Mouse (Mus musculus): ENCODE results near the gene Ramp3. TPM values are rescaled to one million over a fixed set of nuclear protein-coding genes. Genes with fewer than 3 reads are reported as not detected.

Gene Ramp3
- polyA plus RNA-seq, 1 experiment from 2014 or later, result 7.0 TPM

- no peak for ATAC-seq (ENCODE audit: insufficient read depth, low FRiP score, low read depth)
- H3K4me1 ChIP-seq, result no peaks in the 10 kb centered on the region
- H3K27me3 ChIP-seq (replicated peaks), result no peaks in the 10 kb centered on the region
- no peak overlapping the region for H3K4me2 ChIP-seq
- H3K27ac ChIP-seq, result no peak overlapping the region
- no peaks in the 10 kb centered on the region for H3K9me3 ChIP-seq
- H3K36me3 ChIP-seq, result no peaks in the 10 kb centered on the region
- H3K4me3 ChIP-seq (replicated peaks), result no peak overlapping the region
- H3K9ac ChIP-seq, result no peak overlapping the region
- WGBS, result 76% methylated on average over 9 of the region's 9 CpGs
These were observed 16.4 kb downstream of the Ramp3 start for GRCm38 (mm10) chr11:6674701-6675100.

DNA sequence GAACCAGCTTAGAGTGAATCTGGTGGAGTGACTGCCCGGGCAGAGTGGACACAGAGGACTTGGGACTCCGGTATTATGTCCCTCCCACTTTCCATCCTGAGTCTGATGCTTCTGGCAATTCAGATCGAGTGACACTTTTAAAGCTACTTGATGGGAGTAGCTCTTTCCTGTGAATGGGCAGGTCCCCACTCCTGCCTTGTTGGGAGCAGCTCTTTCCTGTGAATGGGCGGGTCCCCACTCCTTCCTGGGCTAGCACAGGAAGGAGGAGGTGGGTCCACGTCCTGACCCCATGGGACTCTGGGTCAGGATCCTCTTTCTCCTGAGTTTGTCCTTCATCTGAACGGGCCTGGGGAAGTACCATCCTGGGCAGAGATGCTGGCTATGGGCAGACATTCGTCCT lies 17.1 kb downstream of the Ramp3 start:
- Histone ChIP-seq H3K9ac (no peak overlapping the region), H3K27ac (no peak overlapping the region), H3K4me2 (no peak overlapping the region), H3K4me1 (no peaks in the 10 kb centered on the region), H3K4me3 (replicated peaks) (no peak overlapping the region), H3K9me3 (no peaks in the 10 kb centered on the region), H3K27me3 (replicated peaks) (no peaks in the 10 kb centered on the region), H3K36me3 (no peaks in the 10 kb centered on the region)
- no peak for ATAC-seq (ENCODE audit: insufficient read depth, low FRiP score, low read depth)
- WGBS, result 63% methylated on average over 7 of the region's 7 CpGs

GRCm38 (mm10) chr11:6676641-6677040 lies 18.3 kb downstream of the Ramp3 start:
- Histone ChIP-seq H3K4me2 (no peak overlapping the region), H3K9me3 (no peaks in the 10 kb centered on the region), H3K36me3 (no peaks in the 10 kb centered on the region), H3K27ac (no peak overlapping the region), H3K4me3 (replicated peaks) (no peak overlapping the region), H3K27me3 (replicated peaks) (no peaks in the 10 kb centered on the region), H3K9ac (no peak overlapping the region), H3K4me1 (no peaks in the 10 kb centered on the region)
- no peak for ATAC-seq (ENCODE audit: insufficient read depth, low FRiP score, low read depth)
- WGBS, result 81% methylated on average over 9 of the region's 9 CpGs

DNA sequence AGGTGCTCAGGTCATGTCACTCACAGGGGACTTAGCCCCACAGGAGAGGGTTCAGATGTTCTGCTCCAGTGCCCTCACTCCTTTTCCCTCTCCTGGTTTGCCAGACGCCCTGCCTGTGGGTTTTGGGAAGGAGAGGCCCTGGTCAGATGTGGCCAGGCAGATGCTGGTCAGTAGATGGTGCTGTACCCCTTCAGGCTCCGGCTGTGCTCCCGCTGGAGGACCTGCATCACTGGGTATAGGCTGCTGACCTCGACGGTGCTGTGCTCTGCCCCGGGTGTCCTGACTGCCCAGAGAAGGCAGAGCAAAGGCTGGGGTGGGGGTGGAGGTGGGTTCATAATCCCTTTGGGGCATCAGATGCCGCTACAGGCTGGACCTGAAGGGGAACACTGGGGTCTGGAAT lies 19.2 kb downstream of the Ramp3 start:
- Histone ChIP-seq H3K36me3 (no peaks in the 10 kb centered on the region), H3K27me3 (replicated peaks) (no peaks in the 10 kb centered on the region), H3K9me3 (no peaks in the 10 kb centered on the region), H3K4me3 (replicated peaks) (no peak overlapping the region), H3K4me1 (no peaks in the 10 kb centered on the region), H3K9ac (no peak overlapping the region), H3K27ac (no peak overlapping the region), H3K4me2 (no peak overlapping the region)
- no peak for ATAC-seq (ENCODE audit: insufficient read depth, low FRiP score, low read depth)
- 39% methylated on average over 7 of the region's 7 CpGs for WGBS

- Histone ChIP-seq H3K27ac (peak overlapping the region; percentile 54; the same call in 1 of the 2 replicates), H3K9ac (no peak overlapping the region), H3K36me3 (no peaks in the 10 kb centered on the region), H3K9me3 (no peaks in the 10 kb centered on the region), H3K4me3 (replicated peaks) (no peak overlapping the region), H3K4me1 (no peaks in the 10 kb centered on the region), H3K4me2 (peak overlapping the region; percentile 30), H3K27me3 (replicated peaks) (no peaks in the 10 kb centered on the region)
- 56% methylated on average over 17 of the region's 17 CpGs for WGBS
- ATAC-seq (ENCODE audit: insufficient read depth, low FRiP score, low read depth), result peak; percentile 21; the same call in 1 of the 2 replicates
These were observed 21.5 kb downstream of the Ramp3 start for GRCm38 (mm10) chr11:6679694-6680396.

GRCm38 (mm10) chr11:6680397-6680818 lies 22.1 kb downstream of the Ramp3 start:
- Histone ChIP-seq H3K9ac (no peak overlapping the region), H3K27me3 (replicated peaks) (no peaks in the 10 kb centered on the region), H3K27ac (peak overlapping the region; percentile 54; the same call in 1 of the 2 replicates), H3K4me1 (no peaks in the 10 kb centered on the region), H3K4me2 (peak overlapping the region; percentile 30), H3K36me3 (no peaks in the 10 kb centered on the region), H3K9me3 (no peaks in the 10 kb centered on the region), H3K4me3 (replicated peaks) (no peak overlapping the region)
- peak; percentile 64; the same call in 1 of the 2 replicates for ATAC-seq (ENCODE audit: insufficient read depth, low FRiP score, low read depth)
- 12% methylated on average over 10 of the region's 10 CpGs for WGBS

GRCm38 (mm10) chr11:6684741-6685140 lies 26.4 kb downstream of the Ramp3 start:
- Histone ChIP-seq H3K9me3 (no peaks in the 10 kb centered on the region), H3K27me3 (replicated peaks) (no peaks in the 10 kb centered on the region), H3K4me1 (no peaks in the 10 kb centered on the region), H3K9ac (no peak overlapping the region), H3K36me3 (no peaks in the 10 kb centered on the region), H3K4me2 (no peak overlapping the region), H3K4me3 (replicated peaks) (no peak overlapping the region), H3K27ac (no peak overlapping the region)
- ATAC-seq (ENCODE audit: insufficient read depth, low FRiP score, low read depth), result no peak
- WGBS, result 74% methylated on average over 3 of the region's 3 CpGs

GRCm38 (mm10) chr11:6688888-6689287 lies 30.6 kb downstream of the Ramp3 start:
- 72% methylated on average over 3 of the region's 3 CpGs for WGBS
- ATAC-seq (ENCODE audit: insufficient read depth, low FRiP score, low read depth), result no peak
- Histone ChIP-seq H3K27me3 (replicated peaks) (no peaks in the 10 kb centered on the region), H3K9ac (no peak overlapping the region), H3K36me3 (no peaks in the 10 kb centered on the region), H3K4me1 (no peaks in the 10 kb centered on the region), H3K9me3 (no peaks in the 10 kb centered on the region), H3K4me2 (no peak overlapping the region), H3K27ac (no peak overlapping the region), H3K4me3 (replicated peaks) (no peak overlapping the region)

- ATAC-seq (ENCODE audit: insufficient read depth, low FRiP score, low read depth), result no peak
- Histone ChIP-seq H3K4me2 (no peak overlapping the region), H3K4me1 (no peaks in the 10 kb centered on the region), H3K4me3 (replicated peaks) (no peak overlapping the region), H3K27me3 (replicated peaks) (no peaks in the 10 kb centered on the region), H3K9me3 (no peaks in the 10 kb centered on the region), H3K36me3 (no peaks in the 10 kb centered on the region), H3K9ac (no peak overlapping the region), H3K27ac (no peak overlapping the region)
- WGBS, result 63% methylated on average over 6 of the region's 6 CpGs
These were observed 34.0 kb downstream of the Ramp3 start for GRCm38 (mm10) chr11:6692341-6692740.

DNA sequence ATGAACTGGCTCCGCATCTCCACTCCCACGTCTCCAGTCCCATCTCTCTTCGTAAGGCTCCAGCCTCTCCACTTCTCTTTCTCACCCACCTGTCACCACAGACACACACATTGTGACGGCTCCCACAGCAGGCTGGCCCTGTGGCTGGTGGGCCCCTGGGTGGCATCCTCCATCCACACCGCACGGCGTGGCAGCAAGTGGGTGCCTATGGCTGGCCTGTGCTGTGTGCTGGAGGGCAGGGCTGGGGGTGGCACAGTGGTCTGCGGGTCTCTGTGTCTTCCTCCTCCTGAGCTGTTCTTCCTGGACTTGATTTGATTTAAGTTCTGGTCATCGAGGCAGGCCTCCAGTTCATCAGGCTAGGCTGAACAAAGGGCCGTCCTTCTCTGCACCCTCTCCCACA lies 35.8 kb downstream of the Ramp3 start:
- WGBS, result 85% methylated on average over 10 of the region's 10 CpGs
- Histone ChIP-seq H3K9me3 (no peaks in the 10 kb centered on the region), H3K36me3 (no peaks in the 10 kb centered on the region), H3K4me2 (no peak overlapping the region), H3K27me3 (replicated peaks) (no peaks in the 10 kb centered on the region), H3K4me1 (no peaks in the 10 kb centered on the region), H3K27ac (no peak overlapping the region), H3K9ac (no peak overlapping the region), H3K4me3 (replicated peaks) (no peak overlapping the region)
- no peak for ATAC-seq (ENCODE audit: insufficient read depth, low FRiP score, low read depth)

- WGBS, result 61% methylated on average over 12 of the region's 12 CpGs
- no peaks in the 10 kb centered on the region for H3K36me3 ChIP-seq
- no peak overlapping the region for H3K4me3 ChIP-seq (replicated peaks)
- no peaks in the 10 kb centered on the region for H3K9me3 ChIP-seq
- H3K27me3 ChIP-seq (replicated peaks), result no peaks in the 10 kb centered on the region
- ATAC-seq (ENCODE audit: insufficient read depth, low FRiP score, low read depth), result peak; percentile 47; the same call in 1 of the 2 replicates
- no peak overlapping the region for H3K27ac ChIP-seq
- H3K4me2 ChIP-seq, result no peak overlapping the region
- H3K9ac ChIP-seq, result no peak overlapping the region
- H3K4me1 ChIP-seq, result no peaks in the 10 kb centered on the region
These were observed 36.9 kb downstream of the Ramp3 start for GRCm38 (mm10) chr11:6695176-6695575.

- WGBS, result 53% methylated on average over 8 of the region's 8 CpGs
- no peak for ATAC-seq (ENCODE audit: insufficient read depth, low FRiP score, low read depth)
- no peaks in the 10 kb centered on the region for H3K4me1 ChIP-seq
These were observed 38.2 kb downstream of the Ramp3 start for GRCm38 (mm10) chr11:6696551-6696950.

GRCm38 (mm10) chr11:6697751-6698150 lies 39.4 kb downstream of the Ramp3 start:
- no peaks in the 10 kb centered on the region for H3K9me3 ChIP-seq
- no peaks in the 10 kb centered on the region for H3K4me1 ChIP-seq
- H3K9ac ChIP-seq, result no peak overlapping the region
- no peak for ATAC-seq (ENCODE audit: insufficient read depth, low FRiP score, low read depth)
- H3K27ac ChIP-seq, result no peak overlapping the region
- H3K27me3 ChIP-seq (replicated peaks), result no peaks in the 10 kb centered on the region
- no peak overlapping the region for H3K4me2 ChIP-seq
- no peaks in the 10 kb centered on the region for H3K36me3 ChIP-seq
- 79% methylated on average over 10 of the region's 10 CpGs for WGBS
- no peak overlapping the region for H3K4me3 ChIP-seq (replicated peaks)

More at GRCm38 (mm10) chr11:6696551-6696950, 38.2 kb downstream of the Ramp3 start:
- H3K27me3 ChIP-seq (replicated peaks), result no peaks in the 10 kb centered on the region
- H3K9ac ChIP-seq, result no peak overlapping the region
- no peak overlapping the region for H3K27ac ChIP-seq
- no peaks in the 10 kb centered on the region for H3K9me3 ChIP-seq
- no peak overlapping the region for H3K4me2 ChIP-seq
- H3K36me3 ChIP-seq, result no peaks in the 10 kb centered on the region
- H3K4me3 ChIP-seq (replicated peaks), result no peak overlapping the region

All from stomach, embryonic 15.5 days (tissue).